Mouse (Mus musculus) heart, embryonic 12.5 days (tissue): Measurements from ENCODE around the gene Rnf113a1. TPM values are rescaled to one million over a fixed set of nuclear protein-coding genes. Genes with fewer than 3 reads are reported as not detected.
"Not testable (repeated sequence)": the region's sequence is repeated elsewhere in the genome, so short reads cannot be mapped to it uniquely, and the experiment has no call there.

Experiments used
- ATAC-seq: fragments of 200-750 bp; cut with Nextera tagmentation; 2 replicates; pipeline ENCODE4 v1.8.0; 2017; ENCODE audit warnings: moderate TSS enrichment, moderate library complexity; ENCODE audit not compliant: insufficient number of reproducible peaks, low FRiP score
- H3K27ac ChIP-seq: fragments of 300-500 bp; sonication (generic); 2 replicates; pipeline ENCODE4 v1.5.1; 2016; ENCODE audit warnings: mild to moderate bottlenecking, moderate library complexity; ENCODE audit not compliant: poor library complexity, severe bottlenecking
- H3K27me3 ChIP-seq: fragments of 300-500 bp; sonication (generic); replicated peaks from 2 replicates; pipeline ENCODE4 v1.6.1; 2016; ENCODE audit warnings: mild to moderate bottlenecking, moderate library complexity
- H3K36me3 ChIP-seq: fragments of 300-500 bp; sonication (generic); 2 replicates; pipeline ENCODE4 v1.6.1; 2016; ENCODE audit warnings: mild to moderate bottlenecking, moderate library complexity
- H3K4me1 ChIP-seq: fragments of 300-500 bp; sonication (generic); replicated peaks from 2 replicates; pipeline ENCODE4 v1.6.1; 2016; ENCODE audit warnings: mild to moderate bottlenecking
- H3K4me2 ChIP-seq: fragments of 300-500 bp; sonication (generic); 2 replicates; pipeline ENCODE4 v1.6.1; 2016; ENCODE audit warnings: mild to moderate bottlenecking, moderate library complexity
- H3K4me3 ChIP-seq: fragments of 300-500 bp; sonication (generic); 2 replicates; pipeline ENCODE4 v1.5.1; 2016; ENCODE audit warnings: mild to moderate bottlenecking
- H3K9ac ChIP-seq: fragments of 300-500 bp; sonication (generic); 2 replicates; pipeline ENCODE4 v1.6.1; 2016; ENCODE audit warnings: mild to moderate bottlenecking, moderate library complexity
- H3K9me3 ChIP-seq: fragments of 300-500 bp; sonication (generic); replicated peaks from 2 replicates; pipeline ENCODE4 v1.6.1; 2016; ENCODE audit warnings: mild to moderate bottlenecking, moderate library complexity
- WGBS: fragments of 180-500 bp; shearing (Covaris S2); methylation state at CpG from one replicate; pipeline ENCODE4 v1.1.7; 2016; 5-methylcytosine and 5-hydroxymethylcytosine counted together
- polyA plus RNA-seq: library from polyadenylated mRNA; unstranded; fragments of >200 nt; fragmentation: Nextera tagmentation; extraction: Ambion mirVana; gene quantifications from 2 replicates; pipeline ENCODE4 v1.2.1, GENCODE M21; 2016

Gene Rnf113a1
- polyA plus RNA-seq, 1 experiment from 2014 or later, result 7.5 TPM

GRCm38 (mm10) chrX:37191744-37192379 lies 817 bp downstream of the Rnf113a1 start:
- H3K4me2 ChIP-seq, result peak overlapping the region; percentile 81
- H3K27ac ChIP-seq, result no peak overlapping the region
- H3K9me3 ChIP-seq, result no peaks in the 10 kb centered on the region
- ATAC-seq, result no peak
- H3K9ac ChIP-seq, result peak overlapping the region; percentile 77
- H3K36me3 ChIP-seq, result no peaks in the 10 kb centered on the region
- WGBS, result 26% methylated on average over 28 of the region's 28 CpGs
- H3K4me1 ChIP-seq, result no peaks in the 10 kb centered on the region
- no peaks in the 10 kb centered on the region for H3K27me3 ChIP-seq
- H3K4me3 ChIP-seq, result peak overlapping the region; percentile 72

GRCm38 (mm10) chrX:37198676-37199075 lies 7.6 kb downstream of the Rnf113a1 start:
- H3K9me3 ChIP-seq, result no peaks in the 10 kb centered on the region
- no peaks in the 10 kb centered on the region for H3K36me3 ChIP-seq
- H3K27me3 ChIP-seq, result no peaks in the 10 kb centered on the region
- H3K9ac ChIP-seq, result no peak overlapping the region
- H3K27ac ChIP-seq, result no peak overlapping the region
- 43% methylated on average over 8 of the region's 8 CpGs for WGBS
- H3K4me1 ChIP-seq, result no peaks in the 10 kb centered on the region
- no peak overlapping the region for H3K4me3 ChIP-seq
- H3K4me2 ChIP-seq, result no peak overlapping the region
- ATAC-seq, result no peak

DNA sequence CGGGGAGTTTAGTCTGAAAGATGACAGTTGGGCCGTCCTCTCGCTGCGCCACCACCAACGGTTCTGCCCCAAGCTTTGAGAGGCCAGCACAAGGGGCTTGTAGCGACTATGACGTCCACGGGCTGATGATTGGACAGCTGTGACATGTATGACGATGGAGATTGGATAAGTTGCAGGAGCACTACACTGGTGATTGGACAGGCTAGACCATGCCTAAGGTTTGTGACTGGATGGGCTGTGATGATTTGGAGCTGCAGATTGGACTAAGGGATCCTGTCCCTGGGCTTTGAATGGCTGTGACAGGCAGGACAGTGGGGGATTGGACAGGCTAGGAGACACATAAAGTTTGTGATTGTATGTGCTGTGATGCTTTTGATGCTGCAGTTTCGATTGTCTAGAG lies 19.9 kb downstream of the Rnf113a1 start, which contains the start of gene Gm9:
Gm9 (minus strand) TSS at position 101 of the 400 bp plus-strand sequence.
- Histone ChIP-seq H3K4me1 (no peaks in the 10 kb centered on the region), H3K4me2 (no peak within 1 kb of the TSS), H3K4me3 (no peak within 1 kb of the TSS), H3K9me3 (no peaks in the 10 kb centered on the region; the same call in 1 of the 2 replicates), H3K9ac (no peak within 1 kb of the TSS), H3K36me3 (no peaks in the 10 kb centered on the region), H3K27ac (no peak within 1 kb of the TSS), H3K27me3 (no peaks in the 10 kb centered on the region)
- 80% methylated on average over 10 of the region's 10 CpGs for WGBS
- ATAC-seq, result no peak

- H3K36me3 ChIP-seq, H3K4me2 ChIP-seq, H3K4me3 ChIP-seq, H3K9me3 ChIP-seq, H3K4me1 ChIP-seq, H3K27me3 ChIP-seq, H3K9ac ChIP-seq, H3K27ac ChIP-seq, ATAC-seq: not testable (repeated sequence)
- WGBS, result 70% methylated on average over 1 of the region's 1 CpGs
These were observed 31.1 kb downstream of the Rnf113a1 start, which contains the start of gene Rhox1 for GRCm38 (mm10) chrX:37222158-37222557. Rhox1 (minus strand) TSS chrX:37222258.

Other genes starting within 250 kb of the Rnf113a1 start
- 38.9 and 40.0 TPM in 2 replicates for gene Sept6, start 199.5 kb upstream of the Rnf113a1 start, polyA plus RNA-seq
- 0.86 and 0.88 TPM in 2 replicates for gene Sowahd, start 142.4 kb upstream of the Rnf113a1 start, polyA plus RNA-seq
- 434 and 437 TPM in 2 replicates for gene Rpl39, start 105.8 kb upstream of the Rnf113a1 start, polyA plus RNA-seq
- 13.7 and 14.3 TPM in 2 replicates for gene Upf3b, start 80.9 kb upstream of the Rnf113a1 start, polyA plus RNA-seq
- gene Nkap, start 64.5 kb upstream of the Rnf113a1 start, polyA plus RNA-seq, result 14.9 and 16.1 TPM in 2 replicates
- gene Akap14, start 22.4 kb upstream of the Rnf113a1 start, polyA plus RNA-seq, result not detected in 2 replicates
- gene Ndufa1, start 82 bp upstream of the Rnf113a1 start, polyA plus RNA-seq, result 551 and 581 TPM in 2 replicates
- gene Gm9, start 19.8 kb downstream of the Rnf113a1 start, polyA plus RNA-seq, result not detected in 2 replicates
- not detected in 2 replicates for gene Rhox1, start 31.0 kb downstream of the Rnf113a1 start, polyA plus RNA-seq
- not detected in 2 replicates for gene Rhox2a, start 53.7 kb downstream of the Rnf113a1 start, polyA plus RNA-seq
- gene Rhox3a, start 58.7 kb downstream of the Rnf113a1 start, polyA plus RNA-seq, result not detected in 2 replicates
- gene Rhox4a, start 74.1 kb downstream of the Rnf113a1 start, polyA plus RNA-seq, result not detected in 2 replicates
- gene Rhox3a2, start 188.8 kb downstream of the Rnf113a1 start, polyA plus RNA-seq, result not detected in 2 replicates
- 0.38 TPM in 1 of 2 replicates, not detected in the other for gene Rhox4a2, start 199.6 kb downstream of the Rnf113a1 start, polyA plus RNA-seq
- gene Rhox2b, start 220.8 kb downstream of the Rnf113a1 start, polyA plus RNA-seq, result not detected in 2 replicates
- gene Rhox4b, start 241.2 kb downstream of the Rnf113a1 start, polyA plus RNA-seq, result not detected in 2 replicates